Mouse (Mus musculus) yolk sac, embryonic 10.5 days (tissue): ENCODE results near the gene Mical1.

Source experiments
- DNase-seq: peaks from one replicate; pipeline ENCODE4 v3.0.0-alpha.2; 2017; ENCODE audit warnings: low spot score

The Mical1 gene

GRCm38 (mm10) chr10:41520410-41520673 lies 44.2 kb downstream of the Mical1 start:
- DNase-seq = no peak

GRCm38 (mm10) chr10:41523386-41523785 lies 47.3 kb downstream of the Mical1 start:
- DNase-seq = no peak

GRCm38 (mm10) chr10:41525696-41526095 lies 49.6 kb downstream of the Mical1 start:
- no peak for DNase-seq

GRCm38 (mm10) chr10:41529972-41530371 lies 53.9 kb downstream of the Mical1 start:
- DNase-seq = no peak

- no peak for DNase-seq
These were observed 59.9 kb downstream of the Mical1 start for GRCm38 (mm10) chr10:41535991-41536390.
